Mouse (Mus musculus): ENCODE data around the gene Tmod2.
"Not testable (repeated sequence)": the region's sequence is repeated elsewhere in the genome, so short reads cannot be mapped to it uniquely, and the experiment has no call there.

Tmod2 gene

DNA sequence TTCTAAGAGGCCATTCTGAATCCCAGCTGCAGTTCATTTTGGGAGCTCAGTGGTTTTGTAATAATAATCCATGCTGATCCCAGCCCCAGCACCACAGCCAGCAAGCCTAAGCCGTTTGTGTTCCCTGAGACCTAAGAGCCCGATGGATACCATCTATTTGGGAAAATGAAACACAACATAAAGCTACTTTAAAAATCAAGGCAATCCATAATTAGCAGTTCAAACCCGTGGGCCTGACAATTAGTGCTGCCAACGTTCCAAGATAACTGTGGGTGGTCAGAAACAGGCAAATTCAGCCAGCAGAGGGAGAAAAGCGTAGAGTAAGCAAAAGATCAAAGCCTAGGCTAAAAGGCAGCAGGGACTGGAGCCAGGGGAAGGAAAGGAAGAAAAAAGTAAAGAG lies 59.8 kb downstream of the Tmod2 start:
- DNase-seq (ENCODE audit: low spot score): no peak

GRCm38 (mm10) chr9:75549010-75549409 lies 62.1 kb downstream of the Tmod2 start:
- DNase-seq (ENCODE audit: low spot score): no peak

DNA sequence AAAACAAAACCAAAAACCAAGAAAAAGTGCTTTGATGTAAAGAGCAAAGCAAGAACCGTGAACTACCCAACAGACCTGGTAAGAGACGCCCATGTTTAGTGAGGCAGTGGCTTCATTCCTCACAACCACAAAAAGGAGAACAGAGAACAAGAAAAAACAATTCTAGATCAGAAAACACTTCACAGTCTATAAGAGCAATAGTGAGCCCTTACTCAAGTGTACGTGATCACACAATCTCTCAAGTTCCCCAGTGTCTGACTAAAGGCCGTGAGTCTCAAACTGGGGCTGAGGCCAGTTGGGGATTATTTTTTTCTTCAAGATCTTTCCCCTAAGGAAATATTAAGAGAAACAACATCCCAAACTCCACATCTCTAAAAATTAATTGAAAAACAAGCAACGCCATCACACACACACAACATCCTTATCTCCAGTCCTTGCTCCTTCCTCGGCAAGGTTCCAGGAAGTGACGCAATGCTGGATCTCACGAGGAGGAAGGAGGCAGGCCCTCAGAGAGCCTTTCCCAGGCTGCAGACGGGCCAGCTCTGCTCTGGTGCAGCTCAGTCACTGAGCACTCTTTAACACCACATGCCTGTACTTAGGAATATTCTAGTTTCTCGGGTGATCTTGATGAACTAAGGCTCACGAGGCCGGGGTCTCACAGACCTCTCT lies 64.1 kb downstream of the Tmod2 start:
- DNase-seq (ENCODE audit: low spot score): peak; percentile 69

- no peak for DNase-seq (ENCODE audit: low spot score)
Measured at GRCm38 (mm10) chr9:75545514-75545913, 65.6 kb downstream of the Tmod2 start.

- no peak for DNase-seq (ENCODE audit: low spot score)
Measured at GRCm38 (mm10) chr9:75541497-75541896, 69.6 kb downstream of the Tmod2 start.

GRCm38 (mm10) chr9:75536422-75536821 lies 74.7 kb downstream of the Tmod2 start:
- DNase-seq (ENCODE audit: low spot score): no peak

DNA sequence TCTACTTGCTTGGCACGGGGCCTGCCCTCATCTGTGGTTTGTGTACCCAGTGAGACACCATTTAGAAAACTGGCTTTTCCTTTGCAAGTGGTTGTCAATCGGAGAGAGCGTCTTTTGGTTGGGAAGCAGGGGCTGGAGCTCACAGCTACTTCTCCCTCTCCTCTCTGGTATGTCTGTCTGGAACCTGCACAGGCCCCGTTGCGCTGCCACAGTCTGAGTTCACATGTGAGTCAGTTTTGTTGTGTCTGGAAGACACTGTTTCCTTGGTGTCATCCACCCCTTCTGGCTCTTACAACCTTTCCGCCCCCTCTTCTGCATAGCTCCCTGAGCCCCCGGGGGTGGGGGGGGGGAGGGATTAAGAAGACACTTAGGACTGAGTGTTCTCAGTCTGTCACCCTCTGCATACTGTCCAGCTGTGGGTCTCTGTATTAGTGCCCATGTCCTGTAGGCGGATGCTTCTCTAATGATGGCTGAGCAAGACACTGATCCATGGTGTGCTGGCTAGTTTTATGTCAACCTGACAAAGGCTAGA lies 76.6 kb downstream of the Tmod2 start:
- DNase-seq (ENCODE audit: low spot score): no peak

- DNase-seq (ENCODE audit: low spot score): not testable (repeated sequence)
Measured at GRCm38 (mm10) chr9:75532989-75533388, 78.1 kb downstream of the Tmod2 start.

DNA sequence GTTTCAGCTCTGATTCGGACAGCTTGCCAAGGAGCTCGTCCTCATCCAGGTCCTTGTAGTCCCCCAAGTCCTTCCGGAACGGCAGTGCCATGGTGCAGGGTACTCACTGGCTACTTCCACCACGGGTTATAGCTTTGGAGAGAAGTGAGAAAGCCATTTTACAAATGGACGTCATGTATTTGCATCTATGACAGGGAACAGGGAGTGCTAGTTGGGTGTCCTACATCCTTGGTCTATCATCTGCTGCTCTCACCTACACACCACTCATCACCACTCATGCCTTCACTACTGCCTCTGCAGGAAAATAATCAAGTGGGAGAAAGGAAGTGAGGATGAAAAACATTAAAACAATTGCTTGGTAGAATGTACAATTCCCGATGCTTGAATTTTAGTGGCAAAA lies 78.7 kb downstream of the Tmod2 start:
- no peak for DNase-seq (ENCODE audit: low spot score)

DNA sequence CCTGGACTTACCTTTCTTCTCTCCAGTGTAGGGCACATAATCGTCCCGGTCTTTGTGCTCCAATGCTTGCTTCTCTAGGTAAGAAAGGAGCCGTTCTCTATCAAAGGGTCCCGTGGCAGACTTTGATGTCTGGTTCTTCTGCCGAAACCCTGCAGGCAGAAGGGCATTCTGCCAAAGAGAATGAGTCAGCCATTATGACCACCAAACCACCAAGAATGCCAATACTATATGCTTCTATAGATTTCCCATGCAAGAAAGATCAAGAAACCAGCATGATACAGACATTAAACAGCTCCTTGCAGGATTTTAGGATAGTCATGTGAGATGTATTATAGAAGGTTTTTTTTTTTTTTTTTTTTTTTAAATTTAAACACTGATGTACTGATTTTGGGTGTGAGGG lies 81.8 kb downstream of the Tmod2 start:
- peak; percentile 29 for DNase-seq (ENCODE audit: low spot score)

GRCm38 (mm10) chr9:75528096-75528495 lies 83.0 kb downstream of the Tmod2 start:
- DNase-seq (ENCODE audit: low spot score): no peak

- peak; percentile 35 for DNase-seq (ENCODE audit: low spot score)
Measured at GRCm38 (mm10) chr9:75527368-75528059, 83.6 kb downstream of the Tmod2 start.

DNA sequence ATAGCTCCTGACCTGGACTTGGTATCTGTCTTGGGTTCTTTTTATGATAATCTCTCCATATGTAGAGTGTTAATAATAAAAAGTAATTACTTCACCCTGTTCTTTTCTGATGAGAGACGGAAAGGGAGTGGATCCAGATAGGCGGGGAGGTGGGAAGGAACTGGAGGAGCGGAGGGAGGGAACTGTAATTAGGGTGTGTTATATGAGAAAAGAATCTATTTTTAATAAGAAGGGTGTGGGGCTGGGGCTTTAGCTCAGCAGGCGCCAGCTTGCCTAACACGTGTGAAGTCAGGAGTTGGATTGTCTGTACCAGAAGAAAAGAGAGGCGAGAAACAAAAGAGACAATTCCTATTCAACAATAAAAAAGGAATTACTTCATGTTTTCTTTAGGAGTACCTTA lies 87.5 kb downstream of the Tmod2 start:
- DNase-seq (ENCODE audit: low spot score): no peak

- DNase-seq (ENCODE audit: low spot score): no peak
Measured at GRCm38 (mm10) chr9:75522217-75522616, 88.9 kb downstream of the Tmod2 start.

DNA sequence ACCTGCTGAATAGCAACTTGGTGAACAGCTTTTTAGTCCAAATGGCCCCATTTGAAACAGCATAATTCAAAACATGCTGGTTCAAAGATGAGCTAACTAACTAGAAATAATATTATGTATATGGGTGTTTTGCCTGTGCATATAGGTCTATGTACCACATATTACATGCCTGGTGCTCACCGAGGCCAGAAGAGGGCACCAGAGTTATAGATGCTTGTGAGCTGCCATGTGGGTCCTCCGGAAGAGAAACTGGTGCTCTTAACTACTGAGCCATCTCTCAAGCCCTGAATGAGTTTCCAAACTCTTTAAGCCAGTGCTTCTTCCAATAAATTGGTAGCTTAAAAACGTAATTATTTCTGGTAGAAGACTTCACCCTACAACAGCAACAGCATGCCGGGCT lies 89.3 kb downstream of the Tmod2 start:
- DNase-seq (ENCODE audit: low spot score): peak; percentile 35

DNA sequence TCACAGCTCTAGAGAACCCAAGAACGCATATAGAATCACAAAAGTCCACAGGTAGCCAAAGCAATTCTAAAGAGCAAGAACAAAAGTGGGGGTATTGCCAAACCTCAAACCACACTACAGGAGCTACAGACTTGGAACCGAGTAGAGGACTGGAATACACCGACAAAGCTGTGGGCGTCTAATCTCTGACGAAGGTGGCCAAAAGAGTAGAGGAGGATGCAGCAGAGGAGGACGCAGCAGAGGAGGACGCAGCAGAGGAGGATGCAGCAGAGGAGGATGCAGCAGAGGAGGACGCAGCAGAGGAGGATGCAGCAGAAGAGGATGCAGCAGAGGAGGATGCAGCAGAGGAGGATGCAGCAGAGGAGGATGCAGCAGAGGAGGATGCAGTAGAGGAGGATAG lies 90.2 kb downstream of the Tmod2 start:
- DNase-seq (ENCODE audit: low spot score): no peak

- no peak for DNase-seq (ENCODE audit: low spot score)
Measured at GRCm38 (mm10) chr9:75517751-75518150, 93.4 kb downstream of the Tmod2 start.

Data from spleen, adult 12 weeks (tissue).